Mouse (Mus musculus) gastrocnemius, adult 18-20 months (tissue): ENCODE measurements around the gene Dync1i1. TPM values are rescaled to one million over a fixed set of nuclear protein-coding genes. Genes with fewer than 3 reads are reported as not detected.

Experiments used
- DNase-seq: peaks from one replicate; pipeline ENCODE4 v3.0.0; 2021; ENCODE audit warnings: low spot score
- total RNA-seq, 2 experiments: library from RNA; stranded (reverse); gene quantifications; 2 replicates each; pipeline ENCODE4 v1.2.3; 2021

Gene Dync1i1
- total RNA-seq, 2 experiments from 2014 or later, result 0.14 to 0.21 TPM

- no peak for DNase-seq
Measured at GRCm38 (mm10) chr6:5966806-5967445, 241.5 kb downstream of the Dync1i1 start.

- DNase-seq, result no peak
Measured at GRCm38 (mm10) chr6:5967545-5967944, 242.1 kb downstream of the Dync1i1 start.

- DNase-seq, result no peak
Measured at GRCm38 (mm10) chr6:5969613-5970012, 244.2 kb downstream of the Dync1i1 start.

DNA sequence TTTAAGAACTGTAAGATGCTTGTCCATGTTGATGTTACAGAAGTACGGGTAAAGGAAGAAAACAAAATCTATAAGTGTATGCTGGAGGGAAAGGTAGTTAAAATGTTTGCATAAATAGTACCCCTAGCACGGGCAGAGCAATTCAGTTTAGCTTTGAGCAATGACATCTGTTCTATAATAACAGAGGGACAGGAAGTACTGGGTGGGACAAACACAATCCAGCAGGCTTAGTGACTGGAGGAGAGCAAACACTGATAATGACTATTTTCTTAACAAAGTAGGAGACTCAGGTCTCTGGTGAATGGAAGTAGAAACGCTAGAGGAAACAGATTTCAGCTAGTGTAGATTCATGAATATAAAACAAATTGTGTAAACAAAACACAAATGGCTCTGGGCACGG is 250.8 kb downstream of the Dync1i1 start:
- DNase-seq, result no peak

DNA sequence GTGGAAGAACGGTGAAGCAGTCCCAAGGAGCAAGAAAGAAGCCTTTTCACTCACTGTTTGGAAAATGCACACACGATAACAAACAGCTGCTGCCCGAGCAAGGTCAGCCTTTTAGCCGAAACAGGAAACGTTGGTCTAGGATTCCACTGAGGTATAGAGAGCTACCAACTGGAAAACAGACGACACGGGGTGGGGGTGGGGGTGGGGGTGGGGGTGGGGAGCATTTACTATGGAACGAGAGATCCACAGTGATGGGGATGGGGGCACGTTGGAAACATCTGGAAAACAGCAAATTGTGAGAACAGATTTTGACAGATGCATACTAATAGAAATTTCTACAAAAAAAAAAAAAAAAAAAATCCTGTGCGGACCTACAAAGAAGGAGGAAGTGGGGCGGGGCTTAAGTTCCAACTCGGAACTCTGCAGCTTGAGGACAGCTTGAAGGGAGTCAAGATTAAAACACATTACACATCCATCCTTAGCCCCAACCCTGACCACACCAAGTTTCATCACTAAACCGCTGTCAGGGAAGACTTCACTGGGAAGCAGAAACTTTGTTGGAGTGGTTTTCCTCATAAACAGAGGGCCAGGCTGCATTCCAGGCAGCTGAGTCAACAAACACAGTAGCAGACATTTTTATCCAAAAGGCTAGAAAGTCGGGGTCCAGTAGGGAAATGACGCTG is 251.9 kb downstream of the Dync1i1 start:
- no peak for DNase-seq

DNA sequence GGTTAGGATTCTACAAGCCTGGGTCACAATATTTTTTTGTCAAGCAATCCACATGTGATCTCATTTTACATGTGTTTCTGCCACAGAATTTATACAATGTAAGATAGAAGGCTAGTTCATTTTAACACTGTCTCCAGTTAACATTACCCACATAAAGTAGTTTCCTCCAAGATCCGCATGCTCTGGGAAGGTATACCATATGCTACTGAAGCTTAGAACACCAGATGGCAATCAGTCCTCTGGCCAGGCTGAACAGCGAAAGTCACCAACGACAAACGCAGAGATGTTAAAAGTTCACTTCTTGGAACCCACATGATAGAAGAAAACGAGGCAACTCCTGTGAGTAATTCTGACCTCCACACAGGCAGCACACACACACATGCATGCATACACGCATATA is 265.8 kb downstream of the Dync1i1 start:
- DNase-seq, result no peak

GRCm38 (mm10) chr6:5991817-5992755 is 266.6 kb downstream of the Dync1i1 start:
- peak; percentile 24 for DNase-seq

GRCm38 (mm10) chr6:5993056-5993455 is 267.6 kb downstream of the Dync1i1 start:
- no peak for DNase-seq

- no peak for DNase-seq
Measured at GRCm38 (mm10) chr6:5997535-5997934, 272.1 kb downstream of the Dync1i1 start.

- no peak for DNase-seq
Measured at GRCm38 (mm10) chr6:6002061-6002460, 276.6 kb downstream of the Dync1i1 start.

DNA sequence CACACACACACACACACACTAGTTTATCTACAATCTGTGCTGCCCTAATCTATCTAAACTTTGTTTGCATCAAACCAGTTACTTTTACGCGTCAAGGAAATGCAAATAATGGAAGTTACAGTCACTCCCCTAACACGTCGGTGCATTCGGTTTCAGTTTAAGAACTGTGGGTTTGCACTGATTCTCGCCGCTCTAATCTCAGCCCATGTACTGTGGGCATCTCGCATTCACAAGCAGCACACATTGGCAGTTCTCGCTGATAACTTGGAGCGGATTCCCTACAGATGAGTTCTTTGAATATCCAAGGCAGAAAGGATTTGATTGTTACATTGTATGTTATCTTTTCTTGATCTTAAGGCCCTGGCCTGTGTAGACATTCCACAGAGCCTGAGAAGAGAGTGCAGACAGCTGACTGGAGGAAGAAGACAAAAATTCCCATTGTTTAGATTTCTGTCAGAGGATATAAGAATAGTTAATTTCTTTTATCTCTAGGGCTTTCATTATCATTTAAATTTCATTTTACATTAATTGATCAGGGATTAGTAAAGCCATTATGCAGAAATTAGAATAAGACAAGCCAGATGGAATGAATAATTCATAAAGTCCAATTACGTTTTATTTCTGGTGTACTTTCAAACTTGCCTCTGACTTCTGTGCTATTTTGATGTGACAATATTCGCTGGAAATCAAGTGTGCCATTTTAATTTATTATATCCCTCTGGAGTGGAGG is 279.5 kb downstream of the Dync1i1 start:
- DNase-seq, result no peak

DNA sequence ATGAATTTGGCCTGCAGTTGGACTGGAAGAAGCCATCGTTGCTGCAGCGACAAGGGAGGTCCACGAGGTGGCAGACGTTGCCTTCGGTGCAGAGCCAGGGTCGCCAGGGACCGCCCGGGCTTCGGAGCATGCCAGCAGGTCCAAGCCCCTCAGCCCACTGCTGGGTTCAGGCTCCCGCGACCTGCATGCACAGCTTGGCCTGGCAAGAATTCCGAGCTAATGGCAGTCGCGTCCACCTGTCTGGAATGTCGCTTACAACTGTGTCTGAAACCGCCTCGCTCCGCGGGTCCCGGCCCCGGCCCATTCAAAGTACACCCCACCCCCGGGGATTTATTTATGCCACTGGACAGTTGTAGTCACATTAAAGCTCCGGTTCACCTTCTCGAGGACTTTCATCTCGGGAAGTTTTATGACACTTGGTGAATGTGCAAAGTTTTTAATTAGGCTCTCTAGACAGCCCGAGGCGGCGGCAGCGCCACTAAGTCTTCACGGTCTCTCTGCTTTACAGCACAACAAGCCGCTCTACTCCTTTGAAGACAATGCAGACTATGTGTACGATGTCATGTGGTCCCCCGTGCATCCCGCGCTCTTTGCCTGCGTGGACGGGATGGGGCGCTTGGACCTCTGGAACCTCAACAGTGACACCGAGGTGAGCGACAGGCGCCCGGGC is 280.5 kb downstream of the Dync1i1 start:
- DNase-seq, result peak; percentile 38

GRCm38 (mm10) chr6:6011364-6011763 is 285.9 kb downstream of the Dync1i1 start:
- DNase-seq, result no peak

GRCm38 (mm10) chr6:6015616-6016015 is 290.2 kb downstream of the Dync1i1 start:
- no peak for DNase-seq

GRCm38 (mm10) chr6:6016931-6017330 is 291.5 kb downstream of the Dync1i1 start:
- DNase-seq, result no peak

DNA sequence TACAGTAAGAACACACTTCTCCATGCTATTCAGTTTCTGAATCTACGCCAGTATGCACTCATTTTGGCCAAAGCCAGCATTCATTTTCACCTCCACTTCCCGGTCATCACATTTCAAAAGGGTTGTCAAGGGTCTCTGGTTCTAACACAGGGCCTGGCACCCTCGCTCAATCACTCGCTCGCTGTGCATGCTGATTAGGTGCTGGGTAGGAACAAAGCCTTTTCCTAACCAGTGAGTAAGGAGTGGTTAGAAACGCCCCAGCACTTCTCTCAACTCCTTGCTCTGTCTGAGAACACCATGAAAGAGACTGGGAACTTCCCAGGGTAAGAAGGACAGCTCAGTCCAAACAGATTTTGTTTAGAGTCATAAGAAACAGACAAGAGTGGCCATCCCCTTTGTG is 298.5 kb downstream of the Dync1i1 start:
- no peak for DNase-seq

- DNase-seq, result no peak
Measured at GRCm38 (mm10) chr6:6027664-6028063, 302.2 kb downstream of the Dync1i1 start.

DNA sequence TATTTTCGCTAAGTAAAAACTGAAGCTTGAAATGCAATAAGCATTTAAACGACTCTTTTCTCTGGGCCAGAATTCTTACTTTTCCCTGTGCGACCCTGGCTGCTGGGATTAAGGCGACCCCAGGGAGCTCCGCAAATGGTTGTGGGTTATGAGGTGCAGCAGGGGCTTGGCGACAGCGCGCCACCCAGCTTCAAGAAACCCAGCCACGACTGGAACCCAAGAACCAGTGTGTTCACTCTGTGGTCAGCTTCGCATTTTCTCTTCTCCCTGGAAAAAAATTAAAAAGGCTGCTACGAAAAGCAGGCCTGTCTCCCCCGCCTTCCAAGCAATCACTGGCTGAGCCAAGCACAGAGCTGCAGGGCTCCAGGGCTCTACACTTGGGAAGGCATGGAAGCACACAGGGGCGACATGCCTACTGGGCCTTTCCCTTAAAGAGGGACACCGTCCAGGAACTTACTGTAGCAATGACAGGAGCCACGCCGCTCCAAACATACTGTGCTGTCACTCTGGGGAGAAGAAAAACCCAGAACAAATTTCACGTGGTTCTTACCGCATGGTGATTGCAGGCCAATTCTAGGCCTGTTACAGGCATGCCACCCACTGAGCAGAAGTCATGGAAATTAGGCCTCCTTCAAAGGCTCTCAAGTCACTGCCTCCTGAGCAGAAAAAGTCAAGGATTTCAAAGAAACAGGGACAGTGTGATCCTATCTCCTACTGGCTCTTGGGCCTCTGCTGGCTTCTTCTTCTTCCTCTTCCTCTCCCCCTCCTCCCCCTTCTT is 313.5 kb downstream of the Dync1i1 start:
- no peak for DNase-seq

- DNase-seq, result no peak
Measured at GRCm38 (mm10) chr6:6046729-6047424, 321.4 kb downstream of the Dync1i1 start.

GRCm38 (mm10) chr6:6052696-6053095 is 327.3 kb downstream of the Dync1i1 start:
- DNase-seq, result no peak
